Mouse (Mus musculus): ENCODE measurements around the gene Tnp2. TPM values are rescaled to one million over a fixed set of nuclear protein-coding genes. Genes with fewer than 3 reads are reported as not detected.

The Tnp2 gene
- polyA plus RNA-seq, 1 experiment from 2014 or later, result not detected

DNA sequence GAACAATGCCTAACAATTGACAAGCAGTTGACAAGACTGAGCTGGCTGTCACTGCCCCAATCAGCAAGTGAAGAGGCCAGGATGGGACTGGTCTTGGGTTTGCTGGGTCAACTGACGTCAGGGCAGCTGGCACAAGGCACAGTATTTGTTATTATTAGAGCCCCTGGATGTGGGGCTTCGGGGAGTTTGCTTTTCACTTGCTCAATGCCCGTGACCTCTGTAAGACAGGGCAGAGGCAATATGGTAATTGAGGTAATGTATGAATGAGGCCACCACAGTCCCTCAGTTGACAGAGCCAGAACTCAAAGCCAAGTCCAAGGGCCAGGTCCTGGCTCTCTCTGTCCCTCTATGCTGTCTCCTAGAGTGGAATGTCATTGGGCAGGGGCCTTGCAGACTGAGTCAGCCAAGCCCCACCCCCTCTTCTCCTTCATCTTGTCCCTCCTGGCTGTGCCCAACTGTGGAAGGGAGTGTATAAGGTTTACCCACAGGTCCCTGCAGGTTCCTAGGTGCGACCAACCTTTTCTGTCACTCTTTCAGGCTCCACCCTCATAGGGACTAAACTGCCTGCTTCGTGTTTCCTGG, 10.8 kb downstream of the Tnp2 start:
- H3K9ac ChIP-seq (replicated peaks), result no peak overlapping the region
- no peak overlapping the region for H3K4me2 ChIP-seq (replicated peaks)
- H3K36me3 ChIP-seq, result no peaks in the 10 kb centered on the region
- H3K27me3 ChIP-seq, result peaks cover under 1% of the 10 kb centered on the region; the same call in 1 of the 2 replicates
- no peaks in the 10 kb centered on the region for H3K9me3 ChIP-seq
- 75% methylated on average over 5 of the region's 5 CpGs for WGBS
- ATAC-seq (replicated peaks), result no peak
- H3K4me1 ChIP-seq, result no peaks in the 10 kb centered on the region
- H3K4me3 ChIP-seq, result no peak overlapping the region
- no peak overlapping the region for H3K27ac ChIP-seq (replicated peaks)

- no peak overlapping the region for H3K9ac ChIP-seq (replicated peaks)
- no peaks in the 10 kb centered on the region for H3K27me3 ChIP-seq
- no peaks in the 10 kb centered on the region for H3K36me3 ChIP-seq
- no peak for ATAC-seq (replicated peaks)
- WGBS, result 77% methylated on average over 7 of the region's 7 CpGs
- no peak overlapping the region for H3K4me3 ChIP-seq
- H3K4me1 ChIP-seq, result no peaks in the 10 kb centered on the region
- H3K9me3 ChIP-seq, result no peaks in the 10 kb centered on the region
- H3K27ac ChIP-seq (replicated peaks), result no peak overlapping the region
- no peak overlapping the region for H3K4me2 ChIP-seq (replicated peaks)
These were observed 12.1 kb downstream of the Tnp2 start for GRCm38 (mm10) chr16:10776322-10776721.

GRCm38 (mm10) chr16:10774726-10775125, 13.7 kb downstream of the Tnp2 start:
- Histone ChIP-seq H3K4me2 (replicated peaks) (no peak overlapping the region), H3K27ac (replicated peaks) (no peak overlapping the region), H3K27me3 (no peaks in the 10 kb centered on the region), H3K4me3 (no peak overlapping the region), H3K36me3 (no peaks in the 10 kb centered on the region), H3K4me1 (no peaks in the 10 kb centered on the region), H3K9me3 (no peaks in the 10 kb centered on the region), H3K9ac (replicated peaks) (no peak overlapping the region)
- ATAC-seq (replicated peaks), result no peak
- WGBS, result 72% methylated on average over 4 of the region's 4 CpGs

DNA sequence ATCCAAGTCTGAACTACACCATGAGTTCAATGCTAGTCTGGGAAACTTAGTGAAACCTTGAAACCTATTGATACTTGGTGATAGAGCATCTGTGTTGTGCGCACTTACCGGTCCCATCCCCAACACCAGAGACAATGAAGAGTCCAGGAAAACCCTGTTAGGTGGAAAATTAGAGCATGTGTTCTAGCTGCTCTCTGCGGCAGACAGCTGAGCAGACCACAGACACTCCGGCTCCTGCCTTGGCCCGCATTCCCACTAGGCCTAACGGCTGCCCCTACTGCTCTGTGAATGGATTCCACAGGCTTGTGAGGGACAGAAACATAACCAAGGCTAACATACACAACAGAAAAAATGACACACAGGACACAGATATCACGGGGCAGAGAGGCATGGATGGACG, 14.9 kb downstream of the Tnp2 start:
- WGBS, result 89% methylated on average over 8 of the region's 8 CpGs

GRCm38 (mm10) chr16:10771769-10772510, 16.5 kb downstream of the Tnp2 start:
- Histone ChIP-seq H3K36me3 (no peaks in the 10 kb centered on the region), H3K9ac (replicated peaks) (no peak overlapping the region), H3K4me2 (replicated peaks) (no peak overlapping the region), H3K27me3 (no peaks in the 10 kb centered on the region), H3K27ac (replicated peaks) (no peak overlapping the region), H3K9me3 (no peaks in the 10 kb centered on the region), H3K4me3 (no peak overlapping the region), H3K4me1 (no peaks in the 10 kb centered on the region)
- no peak for ATAC-seq (replicated peaks)
- 75% methylated on average over 19 of the region's 19 CpGs for WGBS

More for the DNA sequence above, 14.9 kb downstream of the Tnp2 start:
- no peaks in the 10 kb centered on the region for H3K9me3 ChIP-seq
- no peak overlapping the region for H3K4me3 ChIP-seq
- H3K27ac ChIP-seq (replicated peaks), result no peak overlapping the region
- no peak for ATAC-seq (replicated peaks)
- H3K4me2 ChIP-seq (replicated peaks), result no peak overlapping the region
- H3K36me3 ChIP-seq, result no peaks in the 10 kb centered on the region
- no peaks in the 10 kb centered on the region for H3K4me1 ChIP-seq
- no peaks in the 10 kb centered on the region for H3K27me3 ChIP-seq
- H3K9ac ChIP-seq (replicated peaks), result no peak overlapping the region

- Histone ChIP-seq H3K9me3 (no peaks in the 10 kb centered on the region), H3K27me3 (no peaks in the 10 kb centered on the region), H3K36me3 (no peaks in the 10 kb centered on the region), H3K9ac (replicated peaks) (no peak overlapping the region), H3K4me2 (replicated peaks) (no peak overlapping the region), H3K4me1 (no peaks in the 10 kb centered on the region), H3K27ac (replicated peaks) (no peak overlapping the region), H3K4me3 (no peak overlapping the region)
- no peak for ATAC-seq (replicated peaks)
- 53% methylated on average over 4 of the region's 4 CpGs for WGBS
These were observed 17.7 kb downstream of the Tnp2 start for GRCm38 (mm10) chr16:10770531-10771325.

GRCm38 (mm10) chr16:10769661-10770060, 18.8 kb downstream of the Tnp2 start:
- Histone ChIP-seq H3K36me3 (no peaks in the 10 kb centered on the region), H3K9me3 (no peaks in the 10 kb centered on the region), H3K27ac (replicated peaks) (no peak overlapping the region), H3K4me2 (replicated peaks) (no peak overlapping the region), H3K27me3 (no peaks in the 10 kb centered on the region), H3K9ac (replicated peaks) (no peak overlapping the region), H3K4me3 (no peak overlapping the region), H3K4me1 (no peaks in the 10 kb centered on the region)
- ATAC-seq (replicated peaks), result no peak
- WGBS, result 53% methylated on average over 2 of the region's 2 CpGs

- no peak overlapping the region for H3K27ac ChIP-seq (replicated peaks)
- WGBS, result 69% methylated on average over 9 of the region's 9 CpGs
- H3K4me1 ChIP-seq, result no peaks in the 10 kb centered on the region
- ATAC-seq (replicated peaks), result no peak
- H3K9ac ChIP-seq (replicated peaks), result no peak overlapping the region
- no peak overlapping the region for H3K4me2 ChIP-seq (replicated peaks)
- H3K4me3 ChIP-seq, result no peak overlapping the region
- H3K36me3 ChIP-seq, result no peaks in the 10 kb centered on the region
- no peaks in the 10 kb centered on the region for H3K27me3 ChIP-seq
- no peaks in the 10 kb centered on the region for H3K9me3 ChIP-seq
These were observed 19.6 kb downstream of the Tnp2 start for GRCm38 (mm10) chr16:10768821-10769220.

GRCm38 (mm10) chr16:10767158-10767557, 21.3 kb downstream of the Tnp2 start:
- H3K36me3 ChIP-seq, result no peaks in the 10 kb centered on the region
- no peak for ATAC-seq (replicated peaks)
- H3K4me1 ChIP-seq, result no peaks in the 10 kb centered on the region
- WGBS, result 42% methylated on average over 4 of the region's 4 CpGs
- no peak overlapping the region for H3K9ac ChIP-seq (replicated peaks)
- no peak overlapping the region for H3K4me3 ChIP-seq
- H3K9me3 ChIP-seq, result no peaks in the 10 kb centered on the region
- H3K27ac ChIP-seq (replicated peaks), result no peak overlapping the region
- H3K4me2 ChIP-seq (replicated peaks), result no peak overlapping the region
- H3K27me3 ChIP-seq, result no peaks in the 10 kb centered on the region

GRCm38 (mm10) chr16:10764323-10764722, 24.1 kb downstream of the Tnp2 start:
- Histone ChIP-seq H3K4me3 (no peak overlapping the region), H3K4me1 (no peaks in the 10 kb centered on the region), H3K27ac (replicated peaks) (no peak overlapping the region), H3K4me2 (replicated peaks) (no peak overlapping the region), H3K9ac (replicated peaks) (no peak overlapping the region), H3K9me3 (no peaks in the 10 kb centered on the region), H3K36me3 (no peaks in the 10 kb centered on the region), H3K27me3 (no peaks in the 10 kb centered on the region)
- no peak for ATAC-seq (replicated peaks)
- WGBS, result 77% methylated on average over 2 of the region's 2 CpGs

- Histone ChIP-seq H3K27ac (replicated peaks) (no peak overlapping the region), H3K9me3 (no peaks in the 10 kb centered on the region), H3K9ac (replicated peaks) (no peak overlapping the region), H3K4me2 (replicated peaks) (no peak overlapping the region), H3K4me3 (no peak overlapping the region), H3K4me1 (no peaks in the 10 kb centered on the region), H3K36me3 (no peaks in the 10 kb centered on the region), H3K27me3 (no peaks in the 10 kb centered on the region)
- WGBS, result 64% methylated on average over 6 of the region's 6 CpGs
- ATAC-seq (replicated peaks), result no peak
These were observed 24.8 kb downstream of the Tnp2 start for GRCm38 (mm10) chr16:10763540-10764264.
